Mouse (Mus musculus): ENCODE data around the gene Cacna1h.

GRCm38 (mm10) chr17:25361291-25361690, 72.3 kb downstream of the Cacna1h start:
- TF ChIP-seq EP300 (IDR thresholded peaks at IDR 0.05) (no peak), CTCF (IDR thresholded peaks at IDR 0.05) (no peak)

Measured in lung, postnatal 0 days (tissue).